Mouse (Mus musculus): ENCODE measurements around the gene Cmip.

DNA sequence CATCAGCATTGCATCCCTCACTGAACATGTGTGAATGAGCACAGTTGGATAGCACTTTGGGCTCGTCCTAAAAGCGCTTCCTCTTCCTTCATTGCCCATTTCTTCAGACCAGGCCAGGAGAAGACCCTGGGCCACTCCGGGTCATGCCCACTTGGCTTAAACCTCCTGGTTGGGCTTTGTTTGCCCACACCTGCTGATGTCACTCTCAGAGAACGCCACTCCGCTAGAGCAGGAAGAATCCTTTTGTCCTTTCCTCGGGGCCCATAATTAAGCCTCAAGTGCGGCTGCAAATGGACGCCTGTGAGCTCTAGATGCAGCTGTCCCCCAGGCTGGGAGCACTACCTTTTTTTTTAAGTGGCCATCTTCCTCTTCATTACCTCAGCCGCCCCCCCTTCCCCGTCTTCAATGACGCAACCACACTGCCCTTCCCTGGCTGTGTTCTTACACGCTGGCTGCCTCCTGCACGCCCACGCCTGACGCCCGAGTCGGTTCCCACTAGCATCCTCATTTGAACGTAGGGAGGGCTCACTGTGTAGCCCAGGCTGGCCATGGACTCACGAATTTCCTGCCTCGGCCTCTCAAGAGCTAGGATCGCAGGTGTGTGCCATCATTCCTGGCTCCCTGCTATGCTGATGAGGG is 171.8 kb downstream of the Cmip start:
- no peak for TF ChIP-seq POLR2A (IDR thresholded peaks at IDR 0.05; ENCODE audit: insufficient read length, low read depth)
- no peak for TF ChIP-seq USF1 (IDR thresholded peaks at IDR 0.05; ENCODE audit: low read depth)
- TF ChIP-seq POLR2AphosphoS2 (IDR thresholded peaks at IDR 0.05; ENCODE audit: insufficient read length, low read depth): no peak
- TF ChIP-seq MAX (IDR thresholded peaks at IDR 0.05; ENCODE audit: low read depth): no peak
- no peak for TF ChIP-seq MYOG (IDR thresholded peaks at IDR 0.05; ENCODE audit: control insufficient read depth in 1 of 3, insufficient read depth in 1 of 3, insufficient read length in 2 of 3, low read depth in 2 of 3)
- TF ChIP-seq E2F4 (IDR thresholded peaks at IDR 0.05; ENCODE audit: insufficient read depth): no peak
